Mouse (Mus musculus) liver, embryonic 16.5 days (tissue): ENCODE data around the gene Scaf1. TPM values are rescaled to one million over a fixed set of nuclear protein-coding genes. Genes with fewer than 3 reads are reported as not detected.

ENCODE experiments used
- ATAC-seq: fragments of 200-750 bp; cut with Nextera tagmentation; 2 replicates; pipeline ENCODE4 v1.8.0; 2017; ENCODE audit warnings: low read depth, mild to moderate bottlenecking, moderate number of reproducible peaks, moderate library complexity
- H3K27ac ChIP-seq: fragments of 300-500 bp; sonication (generic); 2 replicates; pipeline ENCODE4 v1.5.1; 2014; ENCODE audit warnings: mild to moderate bottlenecking, low read length
- H3K27me3 ChIP-seq: fragments of 300-500 bp; sonication (generic); 2 replicates; pipeline ENCODE4 v1.6.1; 2014; ENCODE audit warnings: low read depth, low read length, mixed read lengths; ENCODE audit not compliant: control insufficient read depth, insufficient read depth
- H3K36me3 ChIP-seq: fragments of 300-500 bp; sonication (generic); 2 replicates; pipeline ENCODE4 v1.6.1; 2014; ENCODE audit warnings: mild to moderate bottlenecking; ENCODE audit not compliant: control insufficient read depth, insufficient read depth
- H3K4me1 ChIP-seq: fragments of 300-500 bp; sonication (generic); 2 replicates; pipeline ENCODE4 v1.6.1; 2014; ENCODE audit warnings: low read depth, low read length, mixed read lengths; ENCODE audit not compliant: control insufficient read depth
- H3K4me2 ChIP-seq: fragments of 300-500 bp; sonication (generic); 2 replicates; pipeline ENCODE4 v1.6.1; 2014; ENCODE audit warnings: low read depth, low read length, mixed read lengths
- H3K4me3 ChIP-seq: fragments of 300-500 bp; sonication (generic); 2 replicates; pipeline ENCODE4 v1.5.1; 2014; ENCODE audit warnings: low read depth, mild to moderate bottlenecking, low read length
- H3K9ac ChIP-seq: fragments of 300-500 bp; sonication (generic); 2 replicates; pipeline ENCODE4 v1.6.1; 2014; ENCODE audit warnings: low read depth, low read length
- H3K9me3 ChIP-seq: fragments of 300-500 bp; sonication (generic); replicated peaks from 2 replicates; pipeline ENCODE4 v1.6.1; 2016; ENCODE audit warnings: low read length; ENCODE audit not compliant: control insufficient read depth
- WGBS: fragments of 180-500 bp; shearing (Covaris S2); extraction: QIAGEN DNeasy Blood & Tissue Kit; methylation state at CpG from one replicate; pipeline ENCODE4 v1.1.7; 2014; ENCODE audit not compliant: insufficient replicate concordance; 5-methylcytosine and 5-hydroxymethylcytosine counted together
- polyA plus RNA-seq: library from polyadenylated mRNA; unstranded; fragments of >200 nt; fragmentation: Nextera tagmentation; extraction: Ambion mirVana; gene quantifications from 2 replicates; pipeline ENCODE4 v1.2.1, GENCODE M21; 2015

Gene Scaf1
- polyA plus RNA-seq, 1 experiment from 2014 or later: 9.9 TPM

DNA sequence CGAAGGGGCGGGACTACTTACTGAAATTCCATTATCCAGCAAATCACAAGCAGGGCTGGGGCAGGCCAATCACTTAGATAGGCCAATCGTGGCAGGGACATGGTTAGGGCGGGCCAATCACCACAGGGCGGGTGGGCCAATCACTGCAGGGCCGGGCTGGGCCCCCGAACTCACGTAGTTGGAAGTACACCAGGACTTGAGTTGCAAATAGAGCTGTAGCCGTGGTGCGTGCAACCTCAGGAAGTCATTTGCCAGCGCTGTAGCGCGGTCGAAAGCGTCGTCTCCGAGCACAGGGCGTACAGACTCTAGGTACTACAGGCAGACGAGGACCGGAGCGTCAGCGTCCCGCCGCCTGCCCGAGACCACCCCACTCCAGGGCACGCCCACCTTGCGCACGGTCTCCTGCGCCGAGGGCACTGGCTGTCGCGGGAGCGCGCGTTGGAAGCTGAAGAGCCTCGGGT is 45.9 kb downstream of the Scaf1 start:
- WGBS: under 1% methylated on average over 36 of the region's 36 CpGs
- peak; percentile 89 for ATAC-seq
- Histone ChIP-seq H3K4me1 (peaks cover 30% of the 10 kb centered on the region), H3K27ac (no peak overlapping the region), H3K9me3 (no peaks in the 10 kb centered on the region), H3K4me3 (peak overlapping the region; percentile 59), H3K9ac (peak overlapping the region; percentile 38), H3K27me3 (no peaks in the 10 kb centered on the region), H3K4me2 (peak overlapping the region; percentile 84), H3K36me3 (no peaks in the 10 kb centered on the region)

DNA sequence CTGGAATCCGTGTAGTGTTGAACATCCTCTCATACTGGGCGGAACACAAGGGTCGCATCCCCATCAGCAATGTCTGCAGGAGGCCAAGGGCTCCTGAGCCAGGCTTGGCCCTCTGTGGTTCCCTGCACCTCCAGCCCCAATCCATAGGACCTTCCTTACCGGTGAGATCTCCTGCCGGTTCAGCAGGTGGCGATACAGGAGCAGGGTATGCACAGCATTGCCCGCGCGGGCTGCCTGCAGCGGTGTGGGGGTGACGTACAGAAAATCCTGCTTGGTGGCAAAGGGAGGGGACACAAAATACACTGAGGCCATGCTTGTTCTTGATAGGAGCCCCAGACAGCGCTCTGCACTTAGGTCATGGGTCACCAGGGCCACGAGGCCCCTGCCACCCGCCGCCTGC is 49.5 kb downstream of the Scaf1 start:
- Histone ChIP-seq H3K27ac (no peak overlapping the region), H3K4me1 (peaks cover 12% of the 10 kb centered on the region), H3K4me3 (no peak overlapping the region), H3K36me3 (no peaks in the 10 kb centered on the region), H3K27me3 (no peaks in the 10 kb centered on the region), H3K9ac (no peak overlapping the region), H3K9me3 (no peaks in the 10 kb centered on the region), H3K4me2 (no peak overlapping the region)
- WGBS: 52% methylated on average over 15 of the region's 15 CpGs
- no peak for ATAC-seq

GRCm38 (mm10) chr7:44965975-44966374 is 50.2 kb downstream of the Scaf1 start:
- no peak overlapping the region for H3K27ac ChIP-seq
- H3K4me2 ChIP-seq: no peak overlapping the region
- H3K9me3 ChIP-seq: no peaks in the 10 kb centered on the region
- no peak overlapping the region for H3K9ac ChIP-seq
- no peak for ATAC-seq
- H3K4me1 ChIP-seq: peaks cover 8% of the 10 kb centered on the region
- H3K4me3 ChIP-seq: no peak overlapping the region
- 55% methylated on average over 7 of the region's 7 CpGs for WGBS
- no peaks in the 10 kb centered on the region for H3K36me3 ChIP-seq
- H3K27me3 ChIP-seq: no peaks in the 10 kb centered on the region

DNA sequence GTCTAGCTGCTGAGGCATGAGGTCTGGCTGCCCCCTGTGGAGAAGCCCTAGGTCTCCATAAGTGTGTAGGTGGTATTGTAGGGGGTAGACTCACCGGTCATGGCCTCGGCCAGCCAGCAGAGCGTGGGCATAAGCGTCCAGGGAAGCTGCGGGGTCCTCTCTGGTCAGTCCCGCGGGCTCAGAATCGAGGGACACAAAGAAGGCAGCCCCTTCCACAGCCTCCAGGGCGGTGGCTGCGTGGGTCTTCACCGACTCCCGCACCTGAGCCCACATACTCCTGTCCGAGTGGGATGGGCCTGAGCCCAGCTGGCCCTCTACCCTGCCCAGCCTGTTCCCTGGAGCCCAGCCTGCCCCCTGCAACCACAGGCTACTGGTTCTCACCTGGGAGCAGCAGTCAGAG is 51.2 kb downstream of the Scaf1 start:
- H3K27me3 ChIP-seq: no peaks in the 10 kb centered on the region
- 79% methylated on average over 13 of the region's 13 CpGs for WGBS
- H3K27ac ChIP-seq: no peak overlapping the region
- H3K4me3 ChIP-seq: no peak overlapping the region
- ATAC-seq: no peak
- H3K9me3 ChIP-seq: no peaks in the 10 kb centered on the region
- H3K4me2 ChIP-seq: no peak overlapping the region
- no peak overlapping the region for H3K9ac ChIP-seq
- no peaks in the 10 kb centered on the region; the same call in 1 of the 2 replicates for H3K4me1 ChIP-seq
- no peaks in the 10 kb centered on the region for H3K36me3 ChIP-seq

DNA sequence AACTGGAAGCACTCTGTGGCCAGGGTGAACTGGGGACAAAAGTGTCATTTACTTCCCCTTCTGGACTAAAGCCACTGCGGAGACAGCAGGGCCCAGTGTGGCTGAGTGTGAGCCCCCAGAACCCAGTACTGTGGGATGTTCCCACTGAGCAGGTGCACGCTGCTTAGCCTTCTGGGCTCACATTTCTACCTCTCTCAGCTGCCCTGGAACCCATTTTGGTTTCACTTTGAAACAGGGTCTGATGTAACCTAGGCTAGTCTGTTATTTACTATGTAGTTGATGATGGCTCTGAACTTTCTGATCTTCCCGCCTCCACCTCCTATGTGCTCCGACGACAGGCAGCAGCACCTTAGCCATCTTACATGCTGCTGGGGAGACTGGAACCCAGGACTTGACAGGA is 53.3 kb downstream of the Scaf1 start:
- Histone ChIP-seq H3K27me3 (peaks cover 2% of the 10 kb centered on the region; the same call in 1 of the 2 replicates), H3K4me3 (no peak overlapping the region), H3K9me3 (no peaks in the 10 kb centered on the region), H3K36me3 (no peaks in the 10 kb centered on the region), H3K27ac (no peak overlapping the region), H3K4me1 (no peaks in the 10 kb centered on the region; the same call in 1 of the 2 replicates), H3K4me2 (no peak overlapping the region), H3K9ac (no peak overlapping the region)
- no peak for ATAC-seq
- WGBS: 52% methylated on average over 5 of the region's 5 CpGs

DNA sequence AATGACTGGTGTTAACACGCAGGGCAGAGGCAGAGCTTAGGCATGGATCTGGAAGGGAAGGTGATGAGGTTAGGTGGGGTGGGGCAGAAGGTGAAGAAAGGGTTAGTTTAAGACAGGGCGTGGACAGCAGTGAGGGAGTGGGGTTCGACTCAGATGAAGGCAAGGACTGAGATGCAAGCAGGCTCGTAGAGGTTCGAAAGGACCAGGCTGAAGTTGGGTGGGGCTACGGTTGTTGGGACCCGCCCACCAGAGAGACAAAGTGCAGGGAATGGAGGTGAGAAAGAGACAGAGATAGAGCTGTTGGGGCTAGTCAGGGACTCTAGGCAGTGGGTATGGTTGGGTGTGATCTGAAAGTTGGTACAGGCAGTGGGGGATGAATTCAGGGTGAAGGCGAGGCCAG is 53.8 kb downstream of the Scaf1 start:
- Histone ChIP-seq H3K27ac (no peak overlapping the region), H3K9me3 (no peaks in the 10 kb centered on the region), H3K27me3 (peaks cover 2% of the 10 kb centered on the region; the same call in 1 of the 2 replicates), H3K4me2 (no peak overlapping the region), H3K9ac (no peak overlapping the region), H3K4me3 (no peak overlapping the region), H3K4me1 (no peaks in the 10 kb centered on the region; the same call in 1 of the 2 replicates), H3K36me3 (no peaks in the 10 kb centered on the region)
- WGBS: 46% methylated on average over 8 of the region's 8 CpGs
- ATAC-seq: no peak

GRCm38 (mm10) chr7:44960512-44960910 is 55.7 kb downstream of the Scaf1 start:
- H3K9me3 ChIP-seq: no peaks in the 10 kb centered on the region
- H3K4me2 ChIP-seq: no peak overlapping the region
- H3K9ac ChIP-seq: no peak overlapping the region
- peaks cover 2% of the 10 kb centered on the region; the same call in 1 of the 2 replicates for H3K27me3 ChIP-seq
- H3K36me3 ChIP-seq: no peaks in the 10 kb centered on the region
- no peaks in the 10 kb centered on the region; the same call in 1 of the 2 replicates for H3K4me1 ChIP-seq
- ATAC-seq: no peak
- H3K4me3 ChIP-seq: no peak overlapping the region
- WGBS: 79% methylated on average over 13 of the region's 13 CpGs
- no peak overlapping the region for H3K27ac ChIP-seq

DNA sequence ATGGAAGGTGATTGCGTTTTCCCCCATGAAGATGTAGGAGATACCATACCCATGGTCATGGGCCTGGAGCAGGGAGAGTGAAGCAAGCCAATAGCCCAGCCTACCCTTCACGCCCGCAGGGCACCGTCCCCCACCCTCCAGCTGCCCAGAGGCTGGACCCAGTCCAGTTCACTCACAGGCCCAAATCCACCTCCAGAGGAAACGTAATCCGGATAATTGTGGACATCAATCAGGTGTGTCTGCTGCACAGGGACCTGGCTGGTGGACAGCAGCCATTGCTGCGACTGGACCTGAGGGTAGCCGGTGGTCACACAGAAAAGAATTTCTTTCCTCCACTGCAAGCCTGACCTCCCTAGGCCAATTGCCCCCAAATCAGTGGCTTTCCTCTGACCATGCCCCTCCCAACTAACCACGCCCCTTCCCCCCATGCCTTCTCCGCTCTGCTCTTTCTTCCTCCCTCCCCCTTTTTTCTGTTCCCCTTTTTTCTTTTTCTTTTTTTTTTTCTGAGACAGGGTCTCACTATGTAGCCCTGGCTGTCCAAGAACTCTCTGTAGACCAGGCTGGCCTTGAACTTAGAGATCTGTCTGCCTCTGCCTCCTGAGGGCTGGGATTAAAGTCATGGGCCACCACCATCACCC is 56.2 kb downstream of the Scaf1 start:
- peaks cover 2% of the 10 kb centered on the region; the same call in 1 of the 2 replicates for H3K27me3 ChIP-seq
- H3K4me1 ChIP-seq: no peaks in the 10 kb centered on the region; the same call in 1 of the 2 replicates
- H3K4me2 ChIP-seq: no peak overlapping the region
- H3K9ac ChIP-seq: no peak overlapping the region
- no peaks in the 10 kb centered on the region for H3K9me3 ChIP-seq
- no peak overlapping the region for H3K4me3 ChIP-seq
- H3K27ac ChIP-seq: no peak overlapping the region
- no peak for ATAC-seq
- H3K36me3 ChIP-seq: no peaks in the 10 kb centered on the region
- WGBS: 58% methylated on average over 10 of the region's 10 CpGs

DNA sequence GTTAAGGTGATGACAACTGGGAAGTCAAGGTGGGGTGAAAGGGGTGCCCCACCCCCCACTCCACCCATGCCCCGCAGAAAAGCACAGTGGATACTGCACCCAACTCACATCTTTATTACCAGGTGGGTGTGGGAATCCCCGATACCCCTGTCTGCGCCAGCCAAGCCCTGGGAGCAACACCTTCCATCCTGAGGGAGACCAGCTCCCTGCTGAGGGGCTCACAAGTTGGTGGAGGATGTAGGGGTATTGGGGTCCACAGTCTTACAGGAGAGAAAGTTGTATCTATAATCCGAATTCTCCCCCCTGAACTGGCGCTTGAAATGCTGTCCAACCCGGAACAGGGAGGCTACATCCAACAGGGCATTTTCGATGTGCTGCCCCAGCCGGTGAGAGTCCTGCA is 56.9 kb downstream of the Scaf1 start:
- H3K4me3 ChIP-seq: no peak overlapping the region
- no peak for ATAC-seq
- H3K36me3 ChIP-seq: no peaks in the 10 kb centered on the region
- no peak overlapping the region for H3K9ac ChIP-seq
- peaks cover 2% of the 10 kb centered on the region; the same call in 1 of the 2 replicates for H3K27me3 ChIP-seq
- no peaks in the 10 kb centered on the region; the same call in 1 of the 2 replicates for H3K4me1 ChIP-seq
- no peaks in the 10 kb centered on the region for H3K9me3 ChIP-seq
- 60% methylated on average over 8 of the region's 8 CpGs for WGBS
- no peak overlapping the region for H3K4me2 ChIP-seq
- no peak overlapping the region for H3K27ac ChIP-seq
